Mouse (Mus musculus): ENCODE results near the gene Cyb5r2. TPM values are rescaled to one million over a fixed set of nuclear protein-coding genes. Genes with fewer than 3 reads are reported as not detected.

Cyb5r2 gene
- total and polyA plus RNA-seq, 2 experiments from 2014 or later, result 0.18 TPM; not detected in 1

GRCm38 (mm10) chr7:107770812-107771211, 13.0 kb upstream of the Cyb5r2 start:
- TF ChIP-seq CTCF (IDR thresholded peaks at IDR 0.05; ENCODE audit: low read depth), result no peak
- Histone ChIP-seq H3K36me3 (ENCODE audit: insufficient read depth) (no peaks in the 10 kb centered on the region), H3K9ac (no peak overlapping the region), H3K4me3 (ENCODE audit: low read depth, low read length) (no peak overlapping the region), H3K27me3 (ENCODE audit: insufficient read depth, low read length) (no peaks in the 10 kb centered on the region), H3K4me1 (ENCODE audit: insufficient read depth) (no peaks in the 10 kb centered on the region), H3K4me2 (ENCODE audit: low read depth) (no peak overlapping the region), H3K27ac (ENCODE audit: low read depth, low read length) (no peak overlapping the region), H3K9me3 (ENCODE audit: low read length) (no peaks in the 10 kb centered on the region)
- DNase-seq, result no peak
- 55% methylated on average over 6 of the region's 6 CpGs for WGBS
- no peak for ATAC-seq

- Histone ChIP-seq H3K9me3 (ENCODE audit: low read length) (no peaks in the 10 kb centered on the region), H3K9ac (no peak overlapping the region), H3K27me3 (ENCODE audit: insufficient read depth, low read length) (no peaks in the 10 kb centered on the region), H3K4me1 (ENCODE audit: insufficient read depth) (no peaks in the 10 kb centered on the region), H3K4me3 (ENCODE audit: low read depth, low read length) (no peak overlapping the region), H3K27ac (ENCODE audit: low read depth, low read length) (no peak overlapping the region), H3K4me2 (ENCODE audit: low read depth) (no peak overlapping the region), H3K36me3 (ENCODE audit: insufficient read depth) (no peaks in the 10 kb centered on the region)
- TF ChIP-seq CTCF (IDR thresholded peaks at IDR 0.05; ENCODE audit: low read depth), result no peak
- DNase-seq (no peak), ATAC-seq (no peak)
- WGBS, result 92% methylated on average over 2 of the region's 2 CpGs
These were observed 1.1 kb downstream of the Cyb5r2 start for GRCm38 (mm10) chr7:107756748-107757147.

- no peak overlapping the region for H3K4me3 ChIP-seq (ENCODE audit: low read depth, low read length)
- no peaks in the 10 kb centered on the region for H3K36me3 ChIP-seq (ENCODE audit: insufficient read depth)
- no peak for ATAC-seq
- H3K9ac ChIP-seq, result no peak overlapping the region
- WGBS, result 87% methylated on average over 3 of the region's 3 CpGs
- DNase-seq, result no peak
- no peaks in the 10 kb centered on the region for H3K9me3 ChIP-seq (ENCODE audit: low read length)
- H3K4me1 ChIP-seq (ENCODE audit: insufficient read depth), result no peaks in the 10 kb centered on the region
- H3K27ac ChIP-seq (ENCODE audit: low read depth, low read length), result no peak overlapping the region
- no peak overlapping the region for H3K4me2 ChIP-seq (ENCODE audit: low read depth)
- H3K27me3 ChIP-seq (ENCODE audit: insufficient read depth, low read length), result no peaks in the 10 kb centered on the region
- no peak for TF ChIP-seq CTCF (IDR thresholded peaks at IDR 0.05; ENCODE audit: low read depth)
These were observed 1.9 kb downstream of the Cyb5r2 start for GRCm38 (mm10) chr7:107755905-107756304.

- Histone ChIP-seq H3K9me3 (ENCODE audit: low read length) (no peaks in the 10 kb centered on the region), H3K27ac (ENCODE audit: low read depth, low read length) (no peak overlapping the region), H3K27me3 (ENCODE audit: insufficient read depth, low read length) (no peaks in the 10 kb centered on the region), H3K4me3 (ENCODE audit: low read depth, low read length) (no peak overlapping the region), H3K4me2 (ENCODE audit: low read depth) (no peak overlapping the region), H3K36me3 (ENCODE audit: insufficient read depth) (no peaks in the 10 kb centered on the region), H3K9ac (no peak overlapping the region), H3K4me1 (ENCODE audit: insufficient read depth) (no peaks in the 10 kb centered on the region)
- no peak for DNase-seq
- no peak for TF ChIP-seq CTCF (IDR thresholded peaks at IDR 0.05; ENCODE audit: low read depth)
- ATAC-seq, result no peak
- WGBS, result 74% methylated on average over 10 of the region's 10 CpGs
These were observed 5.8 kb downstream of the Cyb5r2 start for GRCm38 (mm10) chr7:107752031-107752520.

GRCm38 (mm10) chr7:107749721-107750120, 8.1 kb downstream of the Cyb5r2 start:
- Histone ChIP-seq H3K27ac (ENCODE audit: low read depth, low read length) (no peak overlapping the region), H3K4me3 (ENCODE audit: low read depth, low read length) (no peak overlapping the region), H3K27me3 (ENCODE audit: insufficient read depth, low read length) (no peaks in the 10 kb centered on the region), H3K4me2 (ENCODE audit: low read depth) (no peak overlapping the region), H3K9me3 (ENCODE audit: low read length) (no peaks in the 10 kb centered on the region), H3K4me1 (ENCODE audit: insufficient read depth) (no peaks in the 10 kb centered on the region), H3K36me3 (ENCODE audit: insufficient read depth) (no peaks in the 10 kb centered on the region), H3K9ac (no peak overlapping the region)
- DNase-seq (no peak), ATAC-seq (no peak)
- TF ChIP-seq CTCF (IDR thresholded peaks at IDR 0.05; ENCODE audit: low read depth), result no peak
- 95% methylated on average over 4 of the region's 4 CpGs for WGBS

GRCm38 (mm10) chr7:107749270-107749669, 8.6 kb downstream of the Cyb5r2 start:
- Histone ChIP-seq H3K27ac (ENCODE audit: low read depth, low read length) (no peak overlapping the region), H3K9ac (no peak overlapping the region), H3K4me1 (ENCODE audit: insufficient read depth) (no peaks in the 10 kb centered on the region), H3K4me3 (ENCODE audit: low read depth, low read length) (no peak overlapping the region), H3K9me3 (ENCODE audit: low read length) (no peaks in the 10 kb centered on the region), H3K4me2 (ENCODE audit: low read depth) (no peak overlapping the region), H3K27me3 (ENCODE audit: insufficient read depth, low read length) (no peaks in the 10 kb centered on the region), H3K36me3 (ENCODE audit: insufficient read depth) (no peaks in the 10 kb centered on the region)
- DNase-seq (peak; percentile 85), ATAC-seq (peak; percentile 76)
- peak; percentile 82 for TF ChIP-seq CTCF (IDR thresholded peaks at IDR 0.05; ENCODE audit: low read depth)
- WGBS, result 5% methylated on average over 3 of the region's 3 CpGs

- Histone ChIP-seq H3K36me3 (ENCODE audit: insufficient read depth) (no peaks in the 10 kb centered on the region), H3K4me2 (ENCODE audit: low read depth) (no peak overlapping the region), H3K4me1 (ENCODE audit: insufficient read depth) (no peaks in the 10 kb centered on the region), H3K27me3 (ENCODE audit: insufficient read depth, low read length) (no peaks in the 10 kb centered on the region), H3K4me3 (ENCODE audit: low read depth, low read length) (no peak overlapping the region), H3K27ac (ENCODE audit: low read depth, low read length) (no peak overlapping the region), H3K9me3 (ENCODE audit: low read length) (no peaks in the 10 kb centered on the region), H3K9ac (no peak overlapping the region)
- peak; percentile 73 for TF ChIP-seq CTCF (IDR thresholded peaks at IDR 0.05; ENCODE audit: low read depth)
- DNase-seq (peak; percentile 53), ATAC-seq (peak; percentile 12; the same call in 1 of the 2 replicates)
- WGBS, result 22% methylated on average over 2 of the region's 2 CpGs
These were observed 9.9 kb downstream of the Cyb5r2 start for GRCm38 (mm10) chr7:107747954-107748353.

All from forebrain, postnatal 0 days (tissue).